Mouse (Mus musculus) CH12.LX (cell line): ENCODE measurements around the gene Pip5k1c. TPM values are rescaled to one million over a fixed set of nuclear protein-coding genes. Genes with fewer than 3 reads are reported as not detected.
A peak's percentile ranks its signal among the peaks of the same experiment; 100 is the strongest.

Source experiments
- DNase-seq: peaks from one replicate; pipeline ENCODE4 v3.0.0-alpha.2; 2013; ENCODE audit errors: extremely low read depth
- H3K27ac ChIP-seq: 2 replicates; pipeline ENCODE4 v1.5.1; 2012; ENCODE audit warnings: low read depth, mild to moderate bottlenecking, control low read depth, moderate library complexity; ENCODE audit not compliant: insufficient read depth
- H3K27me3 ChIP-seq: replicated peaks from 2 replicates; pipeline ENCODE3; 2012; ENCODE audit warnings: inconsistent platforms
- H3K36me3 ChIP-seq, 2 experiments: replicated peaks in 1 of 2; 2 replicates each; pipeline versions ENCODE3 to v1.6.1; 2012; ENCODE audit warnings: inconsistent platforms in 1 of 2, low read length in 1 of 2, mild to moderate bottlenecking in 1 of 2, mixed read lengths in 1 of 2, moderate library complexity in 1 of 2; ENCODE audit not compliant: control insufficient read depth in 1 of 2, insufficient read depth in 1 of 2
- H3K4me1 ChIP-seq, 2 experiments: 2 replicates each; pipeline ENCODE4 v1.6.1; 2012; ENCODE audit warnings: inconsistent platforms in 1 of 2, moderate library complexity in 1 of 2; ENCODE audit not compliant: insufficient read depth in 2 of 2, control insufficient read depth in 1 of 2
- H3K4me2 ChIP-seq: 2 replicates; pipeline ENCODE4 v1.6.1; 2012; ENCODE audit warnings: low read depth, mild to moderate bottlenecking, control low read depth; ENCODE audit not compliant: poor library complexity, insufficient read depth, severe bottlenecking
- H3K4me3 ChIP-seq, 3 experiments: fragments of 150-350 bp in 1 of 3; sonication (generic) in 1 of 3; replicated peaks in 1 of 3; 2 replicates each; pipeline versions ENCODE3 to v1.5.1; 2011 to 2012; ENCODE audit warnings: low read depth in 2 of 3, low read length in 2 of 3, mild to moderate bottlenecking in 2 of 3, moderate library complexity in 2 of 3, control low read depth in 1 of 3, improper control_type of control experiment in 1 of 3, inconsistent platforms in 1 of 3, mixed read lengths in 1 of 3; ENCODE audit not compliant: poor library complexity in 1 of 3
- H3K79me2 ChIP-seq: replicated peaks from 2 replicates; pipeline ENCODE4 v1.6.1; 2012; ENCODE audit warnings: mild to moderate bottlenecking, moderate library complexity; ENCODE audit not compliant: control insufficient read depth, poor library complexity, insufficient read depth, severe bottlenecking; ENCODE audit errors: extremely low read depth
- H3K9ac ChIP-seq: 2 replicates; pipeline ENCODE4 v1.6.1; 2012; ENCODE audit warnings: low read depth, mild to moderate bottlenecking, control low read depth, moderate library complexity; ENCODE audit not compliant: insufficient read depth
- H3K9me3 ChIP-seq: replicated peaks from 2 replicates; pipeline ENCODE3; 2012; ENCODE audit warnings: low read length, inconsistent platforms, mixed read lengths
- BHLHE40 ChIP-seq: IDR thresholded peaks from 2 replicates; pipeline ENCODE4 v1.6.1; 2011; ENCODE audit warnings: mild to moderate bottlenecking, low read depth, low read length, improper control_type of control experiment
- CHD1 ChIP-seq: IDR thresholded peaks from 2 replicates; pipeline ENCODE4 v1.6.1; 2012; ENCODE audit warnings: low read depth, low read length, improper control_type of control experiment, inconsistent platforms
- CHD2 ChIP-seq: IDR thresholded peaks from 2 replicates; pipeline ENCODE4 v1.6.1; 2011; ENCODE audit warnings: low read length, improper control_type of control experiment
- CTCF ChIP-seq, 2 experiments: IDR thresholded peaks in 1 of 2; conservative IDR thresholded peaks in 1 of 2; 2 replicates each; pipeline ENCODE4 v1.5.1; 2011 to 2012; ENCODE audit warnings: low read depth in 2 of 2, low read length in 2 of 2, improper control_type of control experiment in 1 of 2, inconsistent platforms in 1 of 2, mild to moderate bottlenecking in 1 of 2, moderate library complexity in 1 of 2
- E2F4 ChIP-seq: IDR thresholded peaks from 2 replicates; pipeline ENCODE4 v1.6.1; 2011; ENCODE audit warnings: low read depth, low read length, improper control_type of control experiment; ENCODE audit not compliant: insufficient replicate concordance
- ELF1 ChIP-seq: IDR thresholded peaks from 2 replicates; pipeline ENCODE4 v1.6.1; 2014; ENCODE audit warnings: low read depth, mild to moderate bottlenecking, inconsistent platforms, low read length, improper control_type of control experiment
- EP300 ChIP-seq: IDR thresholded peaks from 2 replicates; pipeline ENCODE4 v1.6.1; 2011; ENCODE audit warnings: low read length, improper control_type of control experiment
- GABPA ChIP-seq: IDR thresholded peaks from 2 replicates; pipeline ENCODE4 v1.6.1; 2012; ENCODE audit warnings: low read depth, low read length, improper control_type of control experiment, inconsistent platforms; ENCODE audit not compliant: insufficient replicate concordance
- HCFC1 ChIP-seq: IDR thresholded peaks from 2 replicates; pipeline ENCODE4 v1.6.1; 2012; ENCODE audit warnings: low read depth, mild to moderate bottlenecking, inconsistent platforms, low read length, improper control_type of control experiment
- IRF4 ChIP-seq: IDR thresholded peaks from 2 replicates; pipeline ENCODE4 v1.6.1; 2014; ENCODE audit warnings: low read depth, mild to moderate bottlenecking, inconsistent platforms, low read length, improper control_type of control experiment
- JUN ChIP-seq: IDR thresholded peaks from 2 replicates; pipeline ENCODE4 v1.6.1; 2011; ENCODE audit warnings: low read depth, mild to moderate bottlenecking, low read length, improper control_type of control experiment, moderate library complexity; ENCODE audit not compliant: insufficient read depth
- JUND ChIP-seq: conservative IDR thresholded peaks from 2 replicates; pipeline ENCODE4 v1.6.1; 2011; ENCODE audit warnings: low read depth, low read length, improper control_type of control experiment
- KAT2A ChIP-seq: IDR thresholded peaks from 2 replicates; pipeline ENCODE4 v1.6.1; 2012; ENCODE audit warnings: low read length, improper control_type of control experiment, inconsistent platforms; ENCODE audit not compliant: insufficient replicate concordance
- MAFK ChIP-seq: IDR thresholded peaks from 2 replicates; pipeline ENCODE4 v1.6.1; 2011; ENCODE audit warnings: low read length, improper control_type of control experiment; ENCODE audit not compliant: insufficient replicate concordance
- MAX ChIP-seq: IDR thresholded peaks from 2 replicates; pipeline ENCODE4 v1.6.1; 2011; ENCODE audit warnings: low read length, improper control_type of control experiment
- MEF2A ChIP-seq: IDR thresholded peaks from 2 replicates; pipeline ENCODE4 v1.6.1; 2014; ENCODE audit warnings: low read depth, mild to moderate bottlenecking, inconsistent platforms, low read length, improper control_type of control experiment, borderline replicate concordance
- MYC ChIP-seq: IDR thresholded peaks from 2 replicates; pipeline ENCODE4 v1.6.1; 2011; ENCODE audit warnings: low read depth, mild to moderate bottlenecking, improper control_type of control experiment, low read length
- NELFE ChIP-seq: IDR thresholded peaks from 2 replicates; pipeline ENCODE4 v1.6.1; 2011; ENCODE audit warnings: low read depth, low read length, improper control_type of control experiment
- NRF1 ChIP-seq: IDR thresholded peaks from 2 replicates; pipeline ENCODE4 v1.6.1; 2014; ENCODE audit warnings: low read depth, mild to moderate bottlenecking, inconsistent platforms, low read length, improper control_type of control experiment, moderate library complexity
- PAX5 ChIP-seq: IDR thresholded peaks from 2 replicates; pipeline ENCODE4 v1.6.1; 2012; ENCODE audit warnings: low read length, inconsistent platforms, mixed read lengths
- POLR2AphosphoS2 ChIP-seq: IDR thresholded peaks from 2 replicates; pipeline ENCODE4 v1.6.1; 2011; ENCODE audit warnings: low read depth, low read length, improper control_type of control experiment
- RAD21 ChIP-seq: IDR thresholded peaks from 2 replicates; pipeline ENCODE4 v1.6.1; 2011; ENCODE audit warnings: low read depth, mild to moderate bottlenecking, low read length, improper control_type of control experiment, moderate library complexity
- RCOR1 ChIP-seq: conservative IDR thresholded peaks from 2 replicates; pipeline ENCODE4 v1.6.1; 2012; ENCODE audit warnings: low read depth, mild to moderate bottlenecking, inconsistent platforms, low read length, improper control_type of control experiment
- SIN3A ChIP-seq: IDR thresholded peaks from 2 replicates; pipeline ENCODE4 v1.6.1; 2012; ENCODE audit warnings: low read length, improper control_type of control experiment, inconsistent platforms
- SMC3 ChIP-seq: IDR thresholded peaks from 2 replicates; pipeline ENCODE4 v1.6.1; 2011; ENCODE audit warnings: low read depth, low read length, improper control_type of control experiment
- TCF12 ChIP-seq: IDR thresholded peaks from 2 replicates; pipeline ENCODE4 v1.6.1; 2014; ENCODE audit warnings: low read depth, mild to moderate bottlenecking, inconsistent platforms, low read length, improper control_type of control experiment
- UBTF ChIP-seq: IDR thresholded peaks from 2 replicates; pipeline ENCODE4 v1.6.1; 2012; ENCODE audit warnings: low read depth, mild to moderate bottlenecking, inconsistent platforms, low read length, improper control_type of control experiment, moderate library complexity
- USF1 ChIP-seq: IDR thresholded peaks from 2 replicates; pipeline ENCODE4 v1.6.1; 2014; ENCODE audit warnings: low read depth, mild to moderate bottlenecking, inconsistent platforms, low read length, improper control_type of control experiment
- ZC3H11A ChIP-seq: IDR thresholded peaks from 2 replicates; pipeline ENCODE4 v1.6.1; 2012; ENCODE audit warnings: low read depth, mild to moderate bottlenecking, inconsistent platforms, low read length, improper control_type of control experiment
- ZKSCAN1 ChIP-seq: IDR thresholded peaks from 2 replicates; pipeline ENCODE4 v1.6.1; 2012; ENCODE audit warnings: low read depth, inconsistent platforms, low read length, improper control_type of control experiment, borderline replicate concordance
- ZMIZ1 ChIP-seq: IDR thresholded peaks from 2 replicates; pipeline ENCODE4 v1.6.1; 2012; ENCODE audit warnings: low read depth, mild to moderate bottlenecking, inconsistent platforms, low read length, improper control_type of control experiment
- dilution Hi-C: fragments of 300-500 bp; cut with MboI; formaldehyde crosslinking; loops from 2 replicates; pipeline ENCODE4 v1.14.3; 2020; ENCODE audit warnings: low sequenced_read_pairs; ENCODE audit not compliant: extremely low pct_unique_long_range_greater_than_20kb, extremely low pct_ligation_motif_present
- in situ Hi-C: fragments of 300-500 bp; cut with MboI; formaldehyde crosslinking; loops from 3 replicates; pipeline ENCODE4 v1.14.3; 2019; ENCODE audit warnings: low sequenced_read_pairs, low pct_ligation_motif_present, low pct_unique_long_range_greater_than_20kb, mixed read lengths
- polyA plus RNA-seq: library from polyadenylated mRNA; unstranded; fragments of >175 nt; gene quantifications from 2 replicates; pipeline ENCODE4 v1.2.1, GENCODE M21; 2012; ENCODE audit warnings: low read depth; ENCODE audit not compliant: insufficient read length
- total RNA-seq, 2 experiments: library from RNA; depleted of rRNA; stranded (reverse); fragments of 300-350 nt in 1 of 2; fragments of >200 nt in 1 of 2; gene quantifications; 2 replicates each; pipeline ENCODE4 v1.2.3; 2012 to 2014

Pip5k1c gene
- total and polyA plus RNA-seq, 3 experiments = 11.4 to 51.4 (median 12.6) TPM

- no peaks in the 10 kb centered on the region for H3K27me3 ChIP-seq
- H3K27ac ChIP-seq = 0 out of 2 replicates have a peak overlapping the region, but pooled peaks have one; percentile 2
- no peaks in the 10 kb centered on the region for H3K79me2 ChIP-seq
- H3K9ac ChIP-seq = peak overlapping the region; percentile 80
- H3K4me1 ChIP-seq = peaks cover 7 to 36% of the 10 kb centered on the region in 2 experiments
- no peaks in the 10 kb centered on the region for H3K9me3 ChIP-seq
- dilution Hi-C loops (no loop called here), in situ Hi-C loops (loop anchor here (10.0 kb wide), 1 partner anchor 155 kb away; no protein-coding TSS in a partner anchor)
- no peak for DNase-seq
- H3K4me3 ChIP-seq = peak overlapping the region; percentile 74 to 89 (median 80)
- H3K36me3 ChIP-seq = peaks cover 20 to 37% of the 10 kb centered on the region in 2 experiments
- TF ChIP-seq JUND (no peak), JUN (no peak), CHD2 (no peak), MEF2A (no peak), EP300 (no peak), MYC (no peak), NRF1 (no peak), E2F4 (no peak), NELFE (no peak), ZMIZ1 (no peak), PAX5 (no peak), SIN3A (no peak), UBTF (no peak), CTCF (conservative IDR thresholded peaks at IDR 0.05 in 1 of 2, IDR thresholded peaks at IDR 0.05 in 1 of 2; ENCODE audit: low read depth in 2 of 2, low read length in 2 of 2) (no peak), ELF1 (no peak), ZKSCAN1 (no peak), HCFC1 (no peak), POLR2AphosphoS2 (no peak), SMC3 (no peak)
- peak overlapping the region; percentile 89 for H3K4me2 ChIP-seq
Measured at GRCm38 (mm10) chr10:81349961-81350350, 57.2 kb downstream of the Pip5k1c start.

DNA sequence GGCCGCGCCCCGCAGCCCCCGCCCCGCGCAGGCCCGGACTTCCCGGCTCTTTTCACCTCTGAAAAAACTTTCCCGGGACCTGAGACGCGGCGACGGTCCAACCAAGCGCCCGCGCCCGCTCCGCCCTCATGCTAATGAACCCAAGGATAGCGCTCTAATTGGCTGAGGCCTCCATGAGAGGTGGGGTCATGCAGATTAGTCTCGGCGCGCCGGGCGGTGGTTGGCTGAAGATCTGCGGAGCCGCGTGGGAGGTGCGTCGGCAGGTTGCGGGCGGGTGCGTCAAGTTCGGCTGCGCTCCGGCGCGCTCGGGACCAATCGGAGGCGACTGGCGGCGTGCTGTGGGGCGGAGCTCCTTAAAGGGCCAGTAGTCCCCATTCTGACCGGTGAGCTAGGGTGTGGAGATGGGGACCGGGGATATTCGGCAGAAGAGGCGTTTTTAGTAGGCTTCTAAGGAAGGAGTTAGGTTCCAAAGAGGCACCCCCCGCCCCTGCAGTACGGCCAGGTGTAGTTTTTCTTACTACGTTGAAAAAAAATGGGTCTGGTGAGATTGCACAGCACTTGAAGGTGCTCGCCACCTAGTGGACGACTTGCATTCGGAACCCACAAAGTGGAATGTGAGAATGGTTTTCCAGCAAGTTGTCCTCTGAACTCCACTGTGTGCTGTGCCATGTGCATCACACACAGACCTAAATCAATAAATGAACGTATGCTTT lies 57.7 kb downstream of the Pip5k1c start, which contains the start of gene Hmg20b:
Gene Hmg20b, minus strand, starts transcription at position 130 of the 713 bp plus-strand sequence.
- peaks cover 20 to 33% of the 10 kb centered on the region in 2 experiments for H3K36me3 ChIP-seq
- peak within 1 kb of the TSS; percentile 74 to 89 (median 80) for H3K4me3 ChIP-seq
- peak within 1 kb of the TSS; percentile 80 for H3K9ac ChIP-seq
- H3K79me2 ChIP-seq = no peaks in the 10 kb centered on the region
- no peaks in the 10 kb centered on the region for H3K9me3 ChIP-seq
- H3K27ac ChIP-seq = 0 out of 2 replicates have a peak within 1 kb of the TSS, but pooled peaks have one; percentile 2
- H3K27me3 ChIP-seq = no peaks in the 10 kb centered on the region
- peak within 1 kb of the TSS; percentile 89 for H3K4me2 ChIP-seq
- H3K4me1 ChIP-seq = peaks cover 7 to 36% of the 10 kb centered on the region in 2 experiments
- peak; percentile 97 for DNase-seq
- dilution Hi-C loops = no loop called here
- in situ Hi-C loops = loop anchor here (10.0 kb wide), 1 partner anchor 156 kb away; no protein-coding TSS in a partner anchor
- TF ChIP-seq CHD1 (no peak), PAX5 (no peak), JUN (no peak), KAT2A (peak; percentile 76; the same call in 1 of the 2 replicates), NELFE (no peak), MAFK (no peak), GABPA (no peak), MAX (peak; percentile 48; the same call in 1 of the 2 replicates), JUND (no peak), ELF1 (peak; percentile 63), TCF12 (peak; percentile 51), RCOR1 (0 out of 2 replicates have a peak, but pooled peaks have one; percentile 63), HCFC1 (peak; percentile 87), USF1 (peak; percentile 6; the same call in 1 of the 2 replicates), IRF4 (peak; percentile 5; the same call in 1 of the 2 replicates), RAD21 (peak; percentile 32), BHLHE40 (peak; percentile 42; the same call in 1 of the 2 replicates), ZC3H11A (no peak), EP300 (no peak)
